Mouse (Mus musculus) natural killer cell, adult 2 months (primary cell): ENCODE measurements around the gene Olfr25.

Experiments used
- DNase-seq, 2 experiments: peaks; one replicate each; pipeline ENCODE4 v3.0.0; 2022; ENCODE audit warnings: low spot score in 2 of 2

Olfr25 gene

GRCm38 (mm10) chr9:38328760-38329159 lies at the start of gene Olfr25:
Gene Olfr25 (plus strand): TSS chr9:38329060.
- no peak for DNase-seq

GRCm38 (mm10) chr9:38290807-38291206 lies 38.1 kb upstream of the Olfr25 start, which contains the start of gene Olfr896-ps1:
Gene Olfr896-ps1 (plus strand): TSS chr9:38291107.
- DNase-seq, result no peak

- DNase-seq, result no peak
These were observed 19.3 kb downstream of the Olfr25 start, which contains the start of gene Olfr898 for GRCm38 (mm10) chr9:38348111-38348510. Gene Olfr898 (plus strand): TSS chr9:38348411.

GRCm38 (mm10) chr9:38366596-38366995 lies 37.7 kb downstream of the Olfr25 start, which contains the start of gene Olfr250:
Gene Olfr250 (plus strand): TSS chr9:38366896.
- DNase-seq, result no peak

- DNase-seq, result no peak
These were observed 47.9 kb downstream of the Olfr25 start, which contains the start of gene Olfr251 for GRCm38 (mm10) chr9:38376786-38377185. Gene Olfr251 (plus strand): TSS chr9:38377086.
